Mouse (Mus musculus): ENCODE results near the gene Brix1. TPM values are rescaled to one million over a fixed set of nuclear protein-coding genes. Genes with fewer than 3 reads are reported as not detected.

The Brix1 gene
- polyA plus RNA-seq, 1 experiment from 2014 or later, result 101 TPM

DNA sequence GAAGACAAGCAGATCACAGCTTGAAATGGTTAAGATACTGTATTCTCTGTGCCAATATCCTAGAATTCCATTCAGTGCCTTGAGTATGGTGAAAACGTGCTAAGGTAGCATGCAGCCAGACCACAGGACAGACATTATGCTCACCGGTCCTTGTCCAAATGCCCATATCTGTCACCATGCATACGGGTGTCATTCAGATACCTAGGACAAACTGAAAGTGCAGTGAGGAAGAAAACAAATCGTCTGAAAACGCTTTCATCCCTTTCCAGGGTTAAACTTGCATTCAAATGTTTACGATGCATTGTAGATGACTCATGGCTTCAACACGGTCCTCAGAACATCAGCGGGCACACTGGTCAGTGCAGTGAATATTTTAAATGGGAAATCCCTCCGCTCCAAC is 44.3 kb downstream of the Brix1 start:
- H3K27me3 ChIP-seq (replicated peaks), result no peaks in the 10 kb centered on the region
- H3K36me3 ChIP-seq, result peaks cover 21% of the 10 kb centered on the region
- H3K9ac ChIP-seq, result no peak overlapping the region
- H3K4me3 ChIP-seq, result no peak overlapping the region
- no peak overlapping the region for H3K4me2 ChIP-seq (replicated peaks)
- WGBS, result 92% methylated on average over 9 of the region's 9 CpGs
- ATAC-seq (ENCODE audit: low FRiP score, low read depth), result no peak
- no peaks in the 10 kb centered on the region for H3K9me3 ChIP-seq
- H3K27ac ChIP-seq, result no peak overlapping the region
- H3K4me1 ChIP-seq, result no peaks in the 10 kb centered on the region

DNA sequence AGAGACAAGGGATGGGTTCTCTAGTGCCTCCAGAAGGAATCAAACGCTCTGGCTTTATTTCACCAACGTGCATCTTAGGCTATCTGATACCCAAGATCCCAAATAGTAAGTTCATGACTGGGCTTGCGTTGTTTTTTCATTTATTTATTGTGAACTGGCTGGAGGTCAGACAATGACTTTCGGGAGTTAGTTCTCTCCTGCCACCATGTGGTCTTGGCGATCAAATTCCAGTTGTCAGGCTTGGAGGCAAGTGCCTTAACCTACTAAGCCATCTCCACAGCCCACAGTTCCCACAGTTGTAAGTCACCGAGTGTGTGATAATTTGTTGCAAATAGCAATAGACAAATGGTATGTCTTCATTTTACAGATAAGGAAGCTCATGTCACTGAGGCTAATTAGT is 45.8 kb downstream of the Brix1 start:
- Histone ChIP-seq H3K4me2 (replicated peaks) (no peak overlapping the region), H3K4me3 (no peak overlapping the region), H3K9me3 (no peaks in the 10 kb centered on the region), H3K27ac (no peak overlapping the region), H3K4me1 (no peaks in the 10 kb centered on the region), H3K36me3 (peaks cover 15% of the 10 kb centered on the region), H3K27me3 (replicated peaks) (no peaks in the 10 kb centered on the region), H3K9ac (no peak overlapping the region)
- WGBS, result 84% methylated on average over 6 of the region's 6 CpGs
- no peak for ATAC-seq (ENCODE audit: low FRiP score, low read depth)

DNA sequence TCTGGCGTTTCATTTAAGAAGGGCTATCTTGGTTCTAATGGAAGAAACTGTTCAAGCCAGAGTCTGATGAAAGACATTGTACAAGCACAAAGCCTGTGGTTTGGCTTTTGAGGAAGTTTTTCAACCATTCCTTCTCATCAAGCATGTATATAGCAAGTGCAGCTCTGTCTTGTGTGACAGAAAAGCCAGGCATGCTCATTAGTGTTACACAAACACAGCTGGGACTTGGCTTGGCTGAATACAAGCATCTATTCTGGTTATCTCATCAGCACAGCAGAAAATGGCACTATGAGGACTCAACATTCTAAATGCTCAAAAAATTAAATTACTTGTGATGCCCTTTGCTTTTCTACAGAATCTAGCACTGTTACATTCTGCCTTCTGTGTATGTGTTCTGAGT is 48.9 kb downstream of the Brix1 start:
- no peak overlapping the region for H3K9ac ChIP-seq
- peaks cover 8% of the 10 kb centered on the region for H3K36me3 ChIP-seq
- no peak overlapping the region for H3K4me3 ChIP-seq
- no peaks in the 10 kb centered on the region for H3K9me3 ChIP-seq
- 80% methylated on average over 1 of the region's 1 CpGs for WGBS
- no peaks in the 10 kb centered on the region for H3K27me3 ChIP-seq (replicated peaks)
- no peak for ATAC-seq (ENCODE audit: low FRiP score, low read depth)
- no peak overlapping the region for H3K27ac ChIP-seq
- H3K4me1 ChIP-seq, result no peaks in the 10 kb centered on the region
- no peak overlapping the region for H3K4me2 ChIP-seq (replicated peaks)

- no peak overlapping the region for H3K4me3 ChIP-seq
Measured at GRCm38 (mm10) chr15:10426545-10427266, 59.0 kb downstream of the Brix1 start.

DNA sequence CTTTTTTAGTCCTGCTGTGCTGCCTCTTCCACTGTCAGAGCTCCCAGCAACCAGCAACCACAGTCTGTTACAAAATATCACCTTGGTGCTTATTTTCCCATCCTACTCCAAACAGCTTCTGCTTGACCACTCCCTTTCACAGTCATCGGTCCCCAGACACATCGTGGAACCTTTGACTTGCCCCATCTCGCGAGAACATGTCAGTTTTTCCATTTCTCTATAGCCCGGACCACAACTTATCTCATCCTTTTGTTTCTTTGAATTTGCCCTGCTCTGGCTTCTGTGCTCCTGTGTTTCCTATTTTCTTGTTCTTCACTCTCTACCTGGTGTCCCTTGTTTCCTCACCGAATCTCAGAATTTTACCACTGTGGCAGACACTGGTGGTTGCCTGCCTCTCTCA is 59.6 kb downstream of the Brix1 start:
- H3K9ac ChIP-seq, result no peak overlapping the region
- no peak overlapping the region for H3K4me2 ChIP-seq (replicated peaks)
- H3K27me3 ChIP-seq (replicated peaks), result no peaks in the 10 kb centered on the region
- WGBS, result 92% methylated on average over 6 of the region's 6 CpGs
- H3K4me3 ChIP-seq, result no peak overlapping the region
- peaks cover 10% of the 10 kb centered on the region for H3K4me1 ChIP-seq
- no peaks in the 10 kb centered on the region for H3K36me3 ChIP-seq
- no peak overlapping the region for H3K27ac ChIP-seq
- ATAC-seq (ENCODE audit: low FRiP score, low read depth), result no peak
- no peaks in the 10 kb centered on the region for H3K9me3 ChIP-seq

More at GRCm38 (mm10) chr15:10426545-10427266, 59.0 kb downstream of the Brix1 start:
- no peak overlapping the region for H3K4me2 ChIP-seq (replicated peaks)
- no peaks in the 10 kb centered on the region for H3K9me3 ChIP-seq
- peaks cover 5% of the 10 kb centered on the region for H3K4me1 ChIP-seq
- no peak for ATAC-seq (ENCODE audit: low FRiP score, low read depth)
- no peaks in the 10 kb centered on the region for H3K27me3 ChIP-seq (replicated peaks)
- no peaks in the 10 kb centered on the region for H3K36me3 ChIP-seq
- no peak overlapping the region for H3K9ac ChIP-seq
- 89% methylated on average over 13 of the region's 13 CpGs for WGBS
- no peak overlapping the region for H3K27ac ChIP-seq

Other genes starting within 250 kb of the Brix1 start
- gene Gm21973, start 160.6 kb downstream of the Brix1 start, polyA plus RNA-seq (2016; fragmentation: Nextera tagmentation; extraction: Ambion mirVana), result not detected in 2 replicates
- gene Agxt2, start 127.4 kb downstream of the Brix1 start, polyA plus RNA-seq (2016; fragmentation: Nextera tagmentation; extraction: Ambion mirVana), result not detected in 2 replicates
- gene Dnajc21, start 15.4 kb downstream of the Brix1 start, polyA plus RNA-seq (2016; fragmentation: Nextera tagmentation; extraction: Ambion mirVana), result 14.1 and 15.7 TPM in 2 replicates
- gene Rad1, start 71 bp upstream of the Brix1 start, polyA plus RNA-seq (2016; fragmentation: Nextera tagmentation; extraction: Ambion mirVana), result 37.6 and 38.3 TPM in 2 replicates
- not detected in 2 replicates for gene Ttc23l, start 72.7 kb upstream of the Brix1 start, polyA plus RNA-seq (2016; fragmentation: Nextera tagmentation; extraction: Ambion mirVana)
- gene Rai14, start 228.7 kb upstream of the Brix1 start, polyA plus RNA-seq (2016; fragmentation: Nextera tagmentation; extraction: Ambion mirVana), result 63.0 and 63.3 TPM in 2 replicates

All from neural tube, embryonic 12.5 days (tissue).